Mouse (Mus musculus) forebrain, postnatal 0 days (tissue): Measurements from ENCODE around the gene Gm20823. TPM values are rescaled to one million over a fixed set of nuclear protein-coding genes. Genes with fewer than 3 reads are reported as not detected.
"Not testable (repeated sequence)": the region's sequence is repeated elsewhere in the genome, so short reads cannot be mapped to it uniquely, and the experiment has no call there.

Experiments used
- ATAC-seq: fragments of 200-750 bp; cut with Nextera tagmentation; 2 replicates; pipeline ENCODE4 v1.8.0; 2017; ENCODE audit warnings: mild to moderate bottlenecking, moderate library complexity
- DNase-seq: peaks from one replicate; pipeline ENCODE4 v3.0.0-alpha.2; 2015
- H3K27ac ChIP-seq: fragments of 300-500 bp; sonication (generic); 2 replicates; pipeline ENCODE4 v1.5.1; 2014; ENCODE audit warnings: low read depth, mild to moderate bottlenecking, antibody characterized with exemption, low read length, moderate library complexity, mixed read lengths
- H3K27me3 ChIP-seq: fragments of 300-500 bp; sonication (generic); 2 replicates; pipeline ENCODE4 v1.6.1; 2014; ENCODE audit warnings: mild to moderate bottlenecking, low read length, mixed read lengths; ENCODE audit not compliant: insufficient read depth
- H3K36me3 ChIP-seq: fragments of 300-500 bp; sonication (generic); 2 replicates; pipeline ENCODE4 v1.6.1; 2014; ENCODE audit warnings: mild to moderate bottlenecking, moderate library complexity; ENCODE audit not compliant: insufficient read depth
- H3K4me1 ChIP-seq: fragments of 300-500 bp; sonication (generic); 2 replicates; pipeline ENCODE4 v1.6.1; 2014; ENCODE audit warnings: antibody characterized with exemption; ENCODE audit not compliant: insufficient read depth
- H3K4me2 ChIP-seq: fragments of 300-500 bp; sonication (generic); 2 replicates; pipeline ENCODE4 v1.6.1; 2014; ENCODE audit warnings: low read depth, mild to moderate bottlenecking, moderate library complexity
- H3K4me3 ChIP-seq: fragments of 300-500 bp; sonication (generic); 2 replicates; pipeline ENCODE4 v1.5.1; 2014; ENCODE audit warnings: low read depth, low read length, mixed read lengths
- H3K9ac ChIP-seq: fragments of 300-500 bp; sonication (generic); 2 replicates; pipeline ENCODE4 v1.6.1; 2014; ENCODE audit warnings: mild to moderate bottlenecking
- H3K9me3 ChIP-seq: fragments of 300-500 bp; sonication (generic); 2 replicates; pipeline ENCODE4 v1.6.1; 2016; ENCODE audit warnings: low read length
- WGBS: fragments of 180-500 bp; shearing (Covaris S2); extraction: QIAGEN DNeasy Blood & Tissue Kit; methylation state at CpG from one replicate; pipeline ENCODE4 v1.1.7; 2014; 5-methylcytosine and 5-hydroxymethylcytosine counted together
- polyA plus RNA-seq: library from polyadenylated mRNA; unstranded; fragments of >200 nt; fragmentation: Nextera tagmentation; extraction: Ambion mirVana; gene quantifications from 2 replicates; pipeline ENCODE4 v1.2.1, GENCODE M21; 2015
- total RNA-seq: library from RNA; depleted of rRNA; stranded (reverse); fragments of >200 nt; gene quantifications from 2 replicates; pipeline ENCODE4 v1.2.3, GENCODE M21; 2014; rRNA removed

Gene Gm20823
- total RNA-seq, result not detected in 2 replicates
- polyA plus RNA-seq, result not detected in 2 replicates

GRCm38 (mm10) chrY:62464745-62465144, at the start of gene Gm20823:
Gm20823 (minus strand) TSS chrY:62464845.
- H3K4me3 ChIP-seq, H3K9me3 ChIP-seq, DNase-seq, H3K9ac ChIP-seq, H3K36me3 ChIP-seq, H3K27ac ChIP-seq, H3K4me2 ChIP-seq, ATAC-seq, H3K27me3 ChIP-seq, H3K4me1 ChIP-seq: not testable (repeated sequence)
- no CpG with 5 or more reads among the region's 4 CpGs for WGBS
